Mouse (Mus musculus): ENCODE measurements around the gene Spaca6. TPM values are rescaled to one million over a fixed set of nuclear protein-coding genes. Genes with fewer than 3 reads are reported as not detected.

Spaca6 gene
- polyA plus RNA-seq, 1 experiment from 2014 or later, result 43.0 TPM

DNA sequence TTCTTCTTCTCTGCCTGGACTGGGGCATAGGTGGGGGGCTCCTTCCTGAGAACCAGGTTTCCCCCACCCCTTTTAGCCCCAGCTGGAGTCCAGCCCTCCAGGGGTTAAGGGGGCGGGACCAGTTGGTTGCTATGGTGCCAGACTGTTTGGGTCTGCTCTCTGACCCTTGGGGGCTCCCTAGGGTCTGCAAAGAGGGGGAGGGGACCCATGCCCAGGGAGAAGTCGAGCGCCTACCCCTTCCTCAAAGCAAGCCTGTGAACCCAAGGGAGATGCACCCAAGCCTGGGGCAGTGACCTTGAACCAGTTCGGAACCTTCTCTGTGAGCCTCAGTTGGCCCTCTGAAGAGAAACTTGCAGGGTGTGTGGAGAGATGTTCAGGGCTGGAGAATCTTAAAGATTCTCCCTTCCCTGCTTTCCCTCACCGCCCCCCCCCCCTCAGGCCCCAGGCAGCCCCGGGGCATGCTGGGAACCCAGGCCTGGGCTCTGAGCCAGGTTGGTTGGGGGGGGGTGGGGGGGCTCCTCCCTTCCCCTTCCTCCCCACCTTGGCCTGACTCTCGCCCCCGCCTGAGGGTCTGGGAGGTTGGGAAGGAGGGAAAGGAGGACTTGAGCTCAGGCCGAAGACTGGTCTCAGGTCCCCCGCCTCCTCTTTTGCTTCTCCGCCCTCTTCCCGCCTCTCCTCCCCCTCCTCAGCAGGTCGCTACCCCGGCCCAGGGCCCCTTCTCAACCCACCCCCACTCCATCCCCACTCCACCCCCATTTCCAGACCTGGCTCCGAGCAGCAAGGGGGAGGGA lies 1.4 kb downstream of the Spaca6 start:
- Histone ChIP-seq H3K4me3 (ENCODE audit: low read depth, low read length) (peak overlapping the region; percentile 83), H3K9ac (ENCODE audit: low read length) (peak overlapping the region; percentile 91), H3K4me1 (replicated peaks; ENCODE audit: control insufficient read depth, insufficient read depth, low read length) (peaks cover 2% of the 10 kb centered on the region; the same call in 1 of the 2 replicates), H3K27ac (ENCODE audit: low read depth, low read length) (peak overlapping the region; percentile 99), H3K4me2 (ENCODE audit: low read depth, low read length, severe bottlenecking) (peak overlapping the region; percentile 88), H3K36me3 (ENCODE audit: control insufficient read depth, insufficient read depth, low read length) (no peaks in the 10 kb centered on the region; the same call in 1 of the 2 replicates), H3K9me3 (ENCODE audit: control insufficient read depth, low read length) (no peaks in the 10 kb centered on the region), H3K27me3 (ENCODE audit: control insufficient read depth, insufficient read depth, low read length) (no peaks in the 10 kb centered on the region)
- peak; percentile 57 for ATAC-seq (replicated peaks; ENCODE audit: low FRiP score)
- peak; percentile 92 for DNase-seq (ENCODE audit: low spot score)
- 0% methylated on average over 8 of the region's 15 CpGs for WGBS

DNA sequence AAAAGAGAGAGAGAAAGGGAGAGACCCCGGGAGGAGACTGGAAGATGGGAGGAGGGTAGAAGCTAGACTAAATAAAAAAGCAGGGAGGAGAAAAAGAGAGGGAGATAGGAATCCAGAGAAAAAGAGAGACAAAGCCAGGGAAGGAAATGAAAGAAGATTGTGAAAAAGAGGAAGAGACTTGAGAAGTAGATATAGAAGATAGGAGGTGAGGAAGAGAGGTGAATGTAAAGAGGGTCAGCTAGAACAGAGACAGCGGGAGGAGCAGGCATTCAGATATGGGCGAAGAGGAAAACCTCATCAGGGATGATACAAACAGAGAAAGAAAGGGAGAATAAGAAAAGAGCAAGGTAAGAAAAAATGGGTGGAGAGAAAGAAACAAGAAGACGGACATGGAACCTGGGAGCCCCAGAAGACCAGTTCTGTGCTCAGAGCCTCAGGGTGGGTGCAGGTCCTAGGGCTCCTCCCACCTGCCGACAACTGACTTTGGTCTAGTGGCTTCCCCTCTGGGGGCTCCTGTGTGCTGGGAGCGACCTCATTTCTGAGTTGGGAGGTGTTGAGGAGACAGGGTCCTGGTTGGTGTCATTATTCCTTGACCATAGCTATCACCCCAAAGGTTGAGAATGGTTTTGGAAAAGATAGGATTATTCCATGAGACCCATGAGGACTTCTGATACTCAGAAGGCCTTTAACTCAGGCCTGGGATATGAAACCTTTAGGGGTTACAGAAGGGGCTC lies 2.3 kb downstream of the Spaca6 start:
- DNase-seq (ENCODE audit: low spot score), result peak; percentile 55
- WGBS, result 6% methylated on average over 6 of the region's 6 CpGs

DNA sequence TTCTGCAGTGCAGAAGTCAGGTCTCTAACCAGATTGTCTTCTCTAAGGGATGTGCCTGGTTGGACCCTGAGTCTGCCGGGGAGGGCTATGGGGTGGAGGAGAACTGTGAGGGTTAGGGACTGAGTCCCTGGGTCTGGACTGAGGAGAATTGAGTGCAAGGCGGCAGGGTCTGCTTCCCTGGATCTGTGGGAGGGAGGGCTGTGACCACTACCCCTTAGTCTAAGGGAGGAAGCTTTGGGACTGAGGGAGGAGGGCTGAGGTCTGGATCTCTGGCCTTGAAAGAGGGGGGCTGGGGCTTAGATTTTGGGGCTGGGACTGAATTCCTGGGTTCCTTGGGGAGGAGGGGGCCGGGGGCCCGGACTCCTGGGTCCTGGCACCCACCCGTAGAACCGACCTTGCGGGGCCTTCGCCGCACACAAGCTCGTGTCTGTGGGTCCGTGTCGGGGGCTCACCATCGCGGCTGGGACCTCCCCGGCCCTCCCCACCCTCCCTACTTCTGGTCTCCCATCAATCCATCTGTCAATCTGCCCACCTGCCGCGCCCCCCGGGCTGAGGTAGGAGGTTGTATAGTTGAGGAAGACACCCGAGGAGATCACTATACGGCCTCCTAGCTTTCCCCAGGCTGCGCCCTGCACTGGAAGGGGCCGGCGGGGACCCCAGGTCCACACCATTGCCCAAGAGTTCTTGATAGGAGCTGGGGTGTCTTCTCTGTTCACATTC lies 3.0 kb downstream of the Spaca6 start:
- DNase-seq (ENCODE audit: low spot score) (peak; percentile 53), ATAC-seq (replicated peaks; ENCODE audit: low FRiP score) (no peak)
- Histone ChIP-seq H3K4me1 (replicated peaks; ENCODE audit: control insufficient read depth, insufficient read depth, low read length) (peaks cover 6% of the 10 kb centered on the region; the same call in 1 of the 2 replicates), H3K27ac (ENCODE audit: low read depth, low read length) (no peak overlapping the region; the same call in 1 of the 2 replicates), H3K36me3 (ENCODE audit: control insufficient read depth, insufficient read depth, low read length) (no peaks in the 10 kb centered on the region; the same call in 1 of the 2 replicates), H3K9me3 (ENCODE audit: control insufficient read depth, low read length) (no peaks in the 10 kb centered on the region), H3K27me3 (ENCODE audit: control insufficient read depth, insufficient read depth, low read length) (no peaks in the 10 kb centered on the region), H3K4me3 (ENCODE audit: low read depth, low read length) (peak overlapping the region; percentile 83), H3K9ac (ENCODE audit: low read length) (peak overlapping the region; percentile 91), H3K4me2 (ENCODE audit: low read depth, low read length, severe bottlenecking) (peak overlapping the region; percentile 88)
- WGBS, result 65% methylated on average over 19 of the region's 23 CpGs

More for the DNA sequence above, 2.3 kb downstream of the Spaca6 start:
- Histone ChIP-seq H3K36me3 (ENCODE audit: control insufficient read depth, insufficient read depth, low read length) (no peaks in the 10 kb centered on the region; the same call in 1 of the 2 replicates), H3K4me1 (replicated peaks; ENCODE audit: control insufficient read depth, insufficient read depth, low read length) (peaks cover 2% of the 10 kb centered on the region; the same call in 1 of the 2 replicates), H3K4me2 (ENCODE audit: low read depth, low read length, severe bottlenecking) (peak overlapping the region; percentile 88), H3K9me3 (ENCODE audit: control insufficient read depth, low read length) (no peaks in the 10 kb centered on the region), H3K4me3 (ENCODE audit: low read depth, low read length) (peak overlapping the region; percentile 83), H3K9ac (ENCODE audit: low read length) (peak overlapping the region; percentile 91), H3K27ac (ENCODE audit: low read depth, low read length) (peak overlapping the region; percentile 99), H3K27me3 (ENCODE audit: control insufficient read depth, insufficient read depth, low read length) (no peaks in the 10 kb centered on the region)
- ATAC-seq (replicated peaks; ENCODE audit: low FRiP score), result no peak

DNA sequence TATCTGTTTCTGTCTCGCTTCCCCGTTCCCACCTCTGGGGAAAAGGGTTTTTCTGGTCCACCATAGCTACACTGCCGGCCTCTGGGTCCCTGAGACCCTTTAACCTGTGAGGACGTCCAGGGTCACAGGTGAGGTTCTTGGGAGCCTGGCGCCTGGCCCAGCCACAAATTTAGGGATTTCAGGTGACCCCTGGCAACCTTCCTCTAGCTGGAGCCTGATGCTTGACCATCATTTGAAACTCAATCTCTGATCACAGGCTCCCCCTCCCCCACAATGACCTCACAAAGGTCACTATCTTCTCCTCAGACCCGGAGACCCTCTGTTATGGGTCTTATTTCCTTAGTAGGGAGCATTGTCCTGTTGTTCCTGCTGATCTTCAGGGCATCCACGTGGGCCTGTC lies 3.8 kb downstream of the Spaca6 start:
- ATAC-seq (replicated peaks; ENCODE audit: low FRiP score) (no peak), DNase-seq (ENCODE audit: low spot score) (no peak)
- Histone ChIP-seq H3K4me3 (ENCODE audit: low read depth, low read length) (peak overlapping the region; percentile 83), H3K9ac (ENCODE audit: low read length) (no peak overlapping the region), H3K27me3 (ENCODE audit: control insufficient read depth, insufficient read depth, low read length) (no peaks in the 10 kb centered on the region), H3K27ac (ENCODE audit: low read depth, low read length) (no peak overlapping the region), H3K9me3 (ENCODE audit: control insufficient read depth, low read length) (no peaks in the 10 kb centered on the region), H3K4me1 (replicated peaks; ENCODE audit: control insufficient read depth, insufficient read depth, low read length) (peaks cover 4% of the 10 kb centered on the region; the same call in 1 of the 2 replicates), H3K4me2 (ENCODE audit: low read depth, low read length, severe bottlenecking) (peak overlapping the region; percentile 88; the same call in 1 of the 2 replicates), H3K36me3 (ENCODE audit: control insufficient read depth, insufficient read depth, low read length) (no peaks in the 10 kb centered on the region; the same call in 1 of the 2 replicates)
- 70% methylated on average over 7 of the region's 7 CpGs for WGBS

DNA sequence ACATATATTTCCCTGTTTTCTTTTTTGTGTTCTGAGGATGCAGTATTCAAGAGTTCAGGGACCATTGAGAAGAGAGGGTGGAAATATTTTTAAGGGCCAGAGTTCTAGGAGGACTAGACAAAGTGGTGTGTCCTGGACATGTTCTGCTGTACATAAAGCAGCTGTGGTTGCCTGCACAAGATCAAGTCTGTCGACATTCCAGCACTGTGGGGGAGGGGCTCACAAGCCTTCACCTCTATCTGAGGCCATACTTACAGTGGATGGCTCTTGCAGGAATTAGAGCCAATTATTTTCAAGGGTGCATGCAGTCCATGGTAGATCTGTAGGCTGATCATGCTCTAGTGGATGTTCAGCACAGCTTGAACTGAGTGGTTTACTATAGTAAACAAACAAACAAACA lies 7.9 kb downstream of the Spaca6 start:
- H3K27ac ChIP-seq (ENCODE audit: low read depth, low read length), result no peak overlapping the region
- ATAC-seq (replicated peaks; ENCODE audit: low FRiP score) (no peak), DNase-seq (ENCODE audit: low spot score) (no peak)
- H3K36me3 ChIP-seq (ENCODE audit: control insufficient read depth, insufficient read depth, low read length), result no peaks in the 10 kb centered on the region; the same call in 1 of the 2 replicates
- no peak overlapping the region for H3K9ac ChIP-seq (ENCODE audit: low read length)
- WGBS, result 23% methylated on average over 1 of the region's 1 CpGs
- H3K4me1 ChIP-seq (replicated peaks; ENCODE audit: control insufficient read depth, insufficient read depth, low read length), result peaks cover 15% of the 10 kb centered on the region; the same call in 1 of the 2 replicates
- no peaks in the 10 kb centered on the region for H3K9me3 ChIP-seq (ENCODE audit: control insufficient read depth, low read length)
- H3K4me3 ChIP-seq (ENCODE audit: low read depth, low read length), result no peak overlapping the region
- H3K4me2 ChIP-seq (ENCODE audit: low read depth, low read length, severe bottlenecking), result no peak overlapping the region
- H3K27me3 ChIP-seq (ENCODE audit: control insufficient read depth, insufficient read depth, low read length), result no peaks in the 10 kb centered on the region

DNA sequence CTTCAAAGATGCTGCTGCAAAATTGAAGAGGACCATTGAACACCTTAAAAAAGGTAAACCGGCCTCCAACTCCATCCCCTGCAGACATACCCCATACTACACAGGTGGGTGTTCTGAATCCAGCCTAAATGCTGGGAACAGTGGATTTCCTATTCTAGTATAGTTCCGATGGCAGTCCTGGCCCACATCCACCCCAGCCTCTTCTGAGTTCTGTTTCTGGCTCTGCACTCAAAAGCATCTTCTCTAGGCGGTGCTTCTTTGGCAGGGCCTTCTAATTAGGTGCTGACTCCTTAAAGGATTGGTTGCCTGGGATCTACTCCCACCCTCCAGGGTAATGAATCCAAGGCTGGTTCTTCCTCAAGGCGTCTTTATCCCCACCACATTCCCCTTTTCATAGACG lies 9.1 kb downstream of the Spaca6 start:
- no peak overlapping the region for H3K9ac ChIP-seq (ENCODE audit: low read length)
- no peak overlapping the region for H3K4me2 ChIP-seq (ENCODE audit: low read depth, low read length, severe bottlenecking)
- ATAC-seq (replicated peaks; ENCODE audit: low FRiP score) (no peak), DNase-seq (ENCODE audit: low spot score) (no peak)
- WGBS, result 80% methylated on average over 5 of the region's 5 CpGs
- H3K4me1 ChIP-seq (replicated peaks; ENCODE audit: control insufficient read depth, insufficient read depth, low read length), result peaks cover 15% of the 10 kb centered on the region; the same call in 1 of the 2 replicates
- H3K27ac ChIP-seq (ENCODE audit: low read depth, low read length), result no peak overlapping the region
- no peaks in the 10 kb centered on the region for H3K27me3 ChIP-seq (ENCODE audit: control insufficient read depth, insufficient read depth, low read length)
- no peak overlapping the region for H3K4me3 ChIP-seq (ENCODE audit: low read depth, low read length)
- no peaks in the 10 kb centered on the region for H3K9me3 ChIP-seq (ENCODE audit: control insufficient read depth, low read length)
- no peaks in the 10 kb centered on the region; the same call in 1 of the 2 replicates for H3K36me3 ChIP-seq (ENCODE audit: control insufficient read depth, insufficient read depth, low read length)

DNA sequence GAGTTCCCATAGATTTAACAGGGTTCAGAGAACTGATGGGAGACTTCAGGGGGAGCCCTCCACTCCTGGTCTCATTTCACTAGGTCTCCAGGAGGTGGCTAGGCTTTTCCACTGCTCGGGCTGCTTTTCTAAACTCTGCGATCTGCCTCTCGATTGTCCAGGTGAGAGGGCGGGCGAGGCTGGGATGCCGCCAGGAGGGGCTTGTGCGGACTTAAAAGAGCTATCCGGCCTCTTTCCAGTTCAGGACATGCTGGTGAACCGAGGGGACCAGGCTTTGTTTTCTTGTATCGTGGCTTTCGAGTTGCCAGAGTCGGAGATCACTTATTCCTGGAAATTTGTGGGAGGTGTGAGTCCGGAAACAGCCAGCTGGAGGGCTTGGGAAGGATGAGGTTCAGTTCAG lies 10.5 kb downstream of the Spaca6 start:
- Histone ChIP-seq H3K4me2 (ENCODE audit: low read depth, low read length, severe bottlenecking) (peak overlapping the region; percentile 60), H3K4me1 (replicated peaks; ENCODE audit: control insufficient read depth, insufficient read depth, low read length) (peaks cover 15% of the 10 kb centered on the region; the same call in 1 of the 2 replicates), H3K27ac (ENCODE audit: low read depth, low read length) (peak overlapping the region; percentile 57), H3K4me3 (ENCODE audit: low read depth, low read length) (peak overlapping the region; percentile 40), H3K9ac (ENCODE audit: low read length) (peak overlapping the region; percentile 54), H3K36me3 (ENCODE audit: control insufficient read depth, insufficient read depth, low read length) (no peaks in the 10 kb centered on the region; the same call in 1 of the 2 replicates), H3K9me3 (ENCODE audit: control insufficient read depth, low read length) (no peaks in the 10 kb centered on the region), H3K27me3 (ENCODE audit: control insufficient read depth, insufficient read depth, low read length) (no peaks in the 10 kb centered on the region)
- WGBS, result 4% methylated on average over 13 of the region's 13 CpGs
- DNase-seq (ENCODE audit: low spot score), result peak; percentile 60
- peak; percentile 5; the same call in 1 of the 2 replicates for ATAC-seq (replicated peaks; ENCODE audit: low FRiP score)
